Mouse (Mus musculus) spleen, adult 2 months (tissue): ENCODE results near the gene Kif16b. TPM values are rescaled to one million over a fixed set of nuclear protein-coding genes. Genes with fewer than 3 reads are reported as not detected.

Experiments used
- DNase-seq, 2 experiments: peaks; one replicate each; pipeline versions ENCODE4 v3.0.0 to v3.0.0-alpha.2; 2012 to 2021; ENCODE audit warnings: low spot score in 2 of 2, low read depth in 1 of 2
- H3K27ac ChIP-seq: fragments of 200-500 bp; 2 replicates; pipeline ENCODE4 v1.5.1; 2012; ENCODE audit warnings: low read length, inconsistent platforms; ENCODE audit not compliant: insufficient read depth
- H3K27me3 ChIP-seq: fragments of 200-500 bp; 2 replicates; pipeline ENCODE4 v1.6.1; 2012; ENCODE audit warnings: mild to moderate bottlenecking, moderate library complexity, low read length, inconsistent platforms; ENCODE audit not compliant: control insufficient read depth, insufficient read depth
- H3K36me3 ChIP-seq: fragments of 200-500 bp; 2 replicates; pipeline ENCODE4 v1.6.1; 2012; ENCODE audit warnings: mild to moderate bottlenecking, low read length, inconsistent platforms; ENCODE audit not compliant: control insufficient read depth, insufficient read depth
- H3K4me1 ChIP-seq: fragments of 200-500 bp; 2 replicates; pipeline ENCODE4 v1.6.1; 2011; ENCODE audit warnings: inconsistent platforms; ENCODE audit not compliant: control insufficient read depth, insufficient read depth, insufficient read length
- H3K4me3 ChIP-seq: fragments of 200-500 bp; 2 replicates; pipeline ENCODE4 v1.5.1; 2011; ENCODE audit warnings: mild to moderate bottlenecking, inconsistent platforms; ENCODE audit not compliant: insufficient read depth, insufficient read length; ENCODE audit errors: extremely low read depth
- CTCF ChIP-seq: fragments of 200-500 bp; IDR thresholded peaks from 2 replicates; pipeline ENCODE4 v1.5.1; 2011; ENCODE audit warnings: mild to moderate bottlenecking, inconsistent platforms; ENCODE audit not compliant: insufficient read depth, insufficient read length, insufficient replicate concordance; ENCODE audit errors: extremely low read depth
- POLR2A ChIP-seq: fragments of 200-500 bp; IDR thresholded peaks from 2 replicates; pipeline ENCODE4 v1.6.1; 2011; ENCODE audit warnings: low read depth, low read length, inconsistent platforms
- WGBS: fragments of 180-500 bp; shearing (Covaris S2); methylation state at CpG from one replicate; pipeline ENCODE4 v1.1.7; 2018; 5-methylcytosine and 5-hydroxymethylcytosine counted together
- polyA plus RNA-seq: library from polyadenylated mRNA; depleted of rRNA; stranded (reverse); fragments of >200 nt; gene quantifications from 2 replicates; pipeline ENCODE4 v1.2.3, GENCODE M21; 2012

The Kif16b gene
- polyA plus RNA-seq, 1 experiment = 5.6 TPM

DNA sequence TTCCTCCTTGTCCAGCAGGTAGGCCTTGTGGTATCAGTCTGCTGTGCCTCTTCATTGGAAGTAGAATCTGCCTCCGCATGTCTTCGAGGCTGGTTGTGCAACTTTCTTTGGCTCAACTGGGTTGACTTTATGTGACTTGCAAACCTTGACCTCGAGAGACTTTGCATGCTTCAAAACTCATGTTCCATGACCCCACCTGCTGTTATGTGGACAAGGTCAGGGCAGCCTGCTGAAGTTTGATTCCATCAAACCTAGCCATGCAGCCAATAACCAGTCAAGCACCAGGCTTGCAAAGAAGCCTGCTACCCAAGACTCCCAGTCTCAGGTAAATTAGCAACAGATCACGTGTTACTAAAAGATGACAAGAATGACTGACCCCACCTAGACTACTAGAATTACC is 5.7 kb upstream of the Kif16b start:
- Histone ChIP-seq H3K4me1 (peaks cover 6% of the 10 kb centered on the region; the same call in 1 of the 2 replicates), H3K36me3 (no peaks in the 10 kb centered on the region), H3K27me3 (no peaks in the 10 kb centered on the region), H3K4me3 (no peak overlapping the region), H3K27ac (no peak overlapping the region)
- 92% methylated on average over 4 of the region's 4 CpGs for WGBS
- no peak for DNase-seq
- TF ChIP-seq CTCF (no peak), POLR2A (no peak)

DNA sequence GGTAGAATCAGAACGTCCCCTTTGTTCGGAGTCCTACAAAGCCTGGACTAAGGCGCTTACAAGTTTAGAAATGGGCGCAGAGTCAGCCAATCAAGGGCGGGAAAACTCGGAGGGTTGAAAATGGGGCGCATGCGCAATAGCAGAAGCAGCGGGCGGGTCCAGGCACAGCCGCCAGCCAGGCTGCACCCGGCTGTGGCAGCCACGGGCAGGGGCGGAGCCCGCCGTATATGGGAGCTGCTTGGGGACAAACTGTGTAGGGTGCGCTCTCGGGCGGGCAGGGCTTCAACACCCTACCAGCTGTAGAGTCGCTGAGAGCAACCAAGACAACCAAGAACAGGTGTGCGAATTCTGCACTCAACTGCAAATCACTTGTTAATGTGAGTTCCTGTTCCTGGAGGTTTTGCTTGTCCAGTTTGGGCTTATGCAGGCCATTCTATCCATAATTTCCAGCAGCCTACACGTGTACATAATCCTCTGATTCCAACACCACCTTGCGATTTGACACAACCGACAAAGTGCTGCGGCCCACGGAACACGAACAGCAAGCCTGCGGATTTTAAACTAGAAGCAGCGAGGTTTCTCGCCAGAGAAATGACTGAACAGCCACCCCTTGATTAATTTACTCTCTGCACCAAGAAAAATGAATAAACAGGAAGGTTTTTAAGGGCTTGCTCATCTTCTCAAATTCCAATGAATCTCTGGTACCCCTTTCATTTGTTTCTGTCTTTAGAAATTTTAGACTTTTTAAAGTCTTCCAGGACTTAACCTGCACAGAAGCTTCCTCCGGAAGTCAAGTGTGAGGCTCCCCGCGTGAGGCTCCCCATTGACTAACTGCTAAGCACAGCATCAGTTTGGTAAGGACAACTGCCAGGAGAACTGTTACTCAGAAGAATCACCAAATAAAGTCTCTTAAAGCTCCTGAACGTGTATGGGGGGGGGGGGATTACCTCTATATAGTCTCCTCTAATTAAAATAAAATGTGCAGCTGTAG is 1.9 kb upstream of the Kif16b start:
- H3K27me3 ChIP-seq = no peaks in the 10 kb centered on the region
- H3K27ac ChIP-seq = peak overlapping the region; percentile 74
- peak overlapping the region; percentile 65 for H3K4me3 ChIP-seq
- no peaks in the 10 kb centered on the region for H3K36me3 ChIP-seq
- DNase-seq = peak; percentile 92 to 96
- H3K4me1 ChIP-seq = peaks cover 10% of the 10 kb centered on the region; the same call in 1 of the 2 replicates
- WGBS = 2% methylated on average over 34 of the region's 34 CpGs
- TF ChIP-seq POLR2A = peak; percentile 8; the same call in 1 of the 2 replicates
- no peak for TF ChIP-seq CTCF

DNA sequence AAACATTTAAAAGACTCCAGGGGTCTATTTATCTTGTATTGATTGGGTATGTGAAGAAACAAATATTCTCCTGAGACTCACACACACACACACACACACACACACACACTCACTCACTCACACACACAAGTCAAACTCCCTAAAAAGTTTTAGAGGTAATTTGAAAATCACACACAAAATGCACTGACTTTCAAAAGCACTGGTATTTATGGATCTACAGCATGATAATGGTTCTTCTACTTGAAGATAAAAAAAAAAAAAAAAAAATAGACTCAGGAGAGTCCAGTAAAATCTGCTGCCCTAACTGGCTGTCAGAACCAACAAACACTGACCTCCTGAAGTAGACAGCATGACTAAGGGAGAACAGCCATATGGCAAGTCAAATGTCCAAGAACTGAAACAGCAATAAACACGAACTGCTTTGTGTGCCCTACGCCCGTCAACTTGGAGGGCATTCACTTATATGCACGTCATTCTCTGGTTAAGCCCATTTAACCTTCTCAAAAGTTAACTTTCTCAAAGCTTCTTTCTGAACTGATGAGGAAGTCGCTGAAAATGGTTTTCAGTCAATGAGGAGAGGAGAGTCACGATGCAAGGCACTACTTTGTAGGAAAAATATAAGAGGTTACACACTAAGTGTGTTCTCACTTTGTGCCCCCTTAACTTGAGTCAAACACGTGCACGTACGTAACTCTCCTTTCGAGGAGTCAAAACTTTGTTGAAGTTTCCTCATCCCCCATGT is 1.0 kb downstream of the Kif16b start:
- H3K27me3 ChIP-seq = no peaks in the 10 kb centered on the region
- no peaks in the 10 kb centered on the region for H3K36me3 ChIP-seq
- DNase-seq = no peak
- no peak overlapping the region for H3K27ac ChIP-seq
- WGBS = 11% methylated on average over 10 of the region's 10 CpGs
- TF ChIP-seq POLR2A (no peak), CTCF (no peak)
- peaks cover 10% of the 10 kb centered on the region; the same call in 1 of the 2 replicates for H3K4me1 ChIP-seq
- peak overlapping the region; percentile 72 for H3K4me3 ChIP-seq

DNA sequence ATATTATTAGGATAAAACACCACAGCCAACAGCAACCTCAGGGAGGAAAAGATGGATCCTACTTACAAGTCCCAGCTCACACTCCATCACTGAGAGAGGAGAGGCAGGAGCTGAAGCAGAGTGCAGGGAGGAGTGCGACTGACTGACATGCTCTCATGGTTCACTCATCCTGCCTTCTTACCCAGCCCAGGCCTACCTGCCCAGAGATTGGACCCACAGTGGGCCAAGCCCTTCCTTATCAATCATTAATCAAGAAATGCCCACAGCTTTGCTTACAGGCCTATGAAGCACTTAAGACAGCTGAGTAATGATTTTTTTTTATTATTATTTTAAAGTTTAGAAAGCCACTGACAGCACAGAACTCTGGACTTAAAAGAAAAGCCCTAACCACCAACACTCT is 7.6 kb downstream of the Kif16b start:
- Histone ChIP-seq H3K4me3 (no peak overlapping the region), H3K36me3 (no peaks in the 10 kb centered on the region), H3K27me3 (no peaks in the 10 kb centered on the region), H3K27ac (no peak overlapping the region), H3K4me1 (no peaks in the 10 kb centered on the region)
- no peak for DNase-seq
- TF ChIP-seq CTCF = no peak
- no peak for TF ChIP-seq POLR2A
- WGBS = 100% methylated on average over 1 of the region's 1 CpGs

DNA sequence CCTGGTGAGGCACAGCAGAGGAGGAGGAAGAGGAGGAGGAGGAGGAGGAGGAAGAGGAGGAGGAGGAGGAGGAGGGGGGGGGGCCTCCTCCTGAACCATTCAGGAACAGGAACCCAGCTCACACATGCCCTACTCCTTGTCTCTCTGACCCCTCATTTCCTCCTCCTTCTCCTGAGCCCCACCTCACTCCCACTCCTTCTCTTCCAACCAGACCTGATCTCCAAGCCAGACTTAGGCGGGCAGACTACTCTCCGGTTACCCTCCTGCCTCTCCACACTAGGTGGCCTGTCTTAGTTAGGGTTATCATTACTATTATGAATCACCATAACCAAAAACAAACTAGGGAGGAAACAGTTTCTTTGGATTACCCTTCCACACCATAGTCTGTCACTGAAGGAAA is 10.0 kb downstream of the Kif16b start:
- H3K4me3 ChIP-seq = no peak overlapping the region
- H3K4me1 ChIP-seq = no peaks in the 10 kb centered on the region
- no peaks in the 10 kb centered on the region for H3K36me3 ChIP-seq
- no peaks in the 10 kb centered on the region for H3K27me3 ChIP-seq
- DNase-seq = no peak
- H3K27ac ChIP-seq = no peak overlapping the region
- WGBS = 91% methylated on average over 2 of the region's 2 CpGs
- no peak for TF ChIP-seq POLR2A
- TF ChIP-seq CTCF = no peak

DNA sequence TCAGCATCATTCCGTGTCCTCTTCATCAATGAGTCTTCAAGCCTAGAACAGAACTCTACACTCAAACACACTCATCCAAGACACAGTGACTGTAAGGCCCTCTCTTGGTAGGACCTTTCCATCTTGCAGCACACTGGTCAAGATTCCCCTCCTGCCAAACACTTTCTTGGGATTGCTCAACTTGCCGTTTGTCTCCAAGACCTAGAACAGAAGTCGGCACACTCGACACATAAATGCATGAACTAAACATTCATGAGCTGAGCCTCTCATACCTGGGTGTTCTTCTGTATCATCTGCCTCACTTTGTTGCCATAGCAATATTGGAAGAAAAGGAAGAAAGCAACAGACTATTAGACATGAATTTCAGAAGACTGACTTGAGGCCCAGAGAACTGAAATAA is 16.9 kb downstream of the Kif16b start:
- no peak for DNase-seq
- 95% methylated on average over 4 of the region's 4 CpGs for WGBS
- H3K27me3 ChIP-seq = no peaks in the 10 kb centered on the region
- H3K27ac ChIP-seq = no peak overlapping the region
- no peak overlapping the region for H3K4me3 ChIP-seq
- H3K36me3 ChIP-seq = no peaks in the 10 kb centered on the region
- H3K4me1 ChIP-seq = no peaks in the 10 kb centered on the region
- TF ChIP-seq CTCF (no peak), POLR2A (no peak)

DNA sequence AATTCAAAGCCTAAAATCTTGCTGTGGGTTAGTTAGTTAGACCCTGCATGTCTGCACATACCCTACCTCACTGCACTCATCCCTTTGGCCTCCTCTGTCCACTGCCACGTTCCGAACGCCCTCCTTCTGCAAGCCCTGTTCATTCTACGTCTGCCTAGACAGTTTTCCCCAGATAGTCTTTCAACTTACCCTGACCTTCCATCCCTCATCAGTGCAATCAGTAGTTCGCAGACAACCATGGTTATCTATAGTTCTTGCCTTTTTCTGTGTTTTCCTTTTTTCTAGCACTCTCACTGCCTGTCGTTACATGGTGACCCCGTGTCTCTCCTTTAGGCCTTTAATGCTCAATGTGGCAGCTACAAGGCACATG is 17.7 kb downstream of the Kif16b start:
- H3K4me3 ChIP-seq = no peak overlapping the region
- WGBS = 92% methylated on average over 7 of the region's 7 CpGs
- H3K27ac ChIP-seq = no peak overlapping the region
- TF ChIP-seq POLR2A = no peak
- TF ChIP-seq CTCF = no peak
- no peak for DNase-seq
- H3K36me3 ChIP-seq = no peaks in the 10 kb centered on the region
- H3K4me1 ChIP-seq = no peaks in the 10 kb centered on the region
- H3K27me3 ChIP-seq = no peaks in the 10 kb centered on the region
